Mouse (Mus musculus) urinary bladder, postnatal 36 days (tissue): ENCODE measurements around the gene Car2.

ENCODE experiments used
- DNase-seq, 2 experiments: peaks; one replicate each; pipeline ENCODE4 v3.0.0; 2022; ENCODE audit warnings: low spot score in 2 of 2, mixed read lengths in 1 of 2

Car2 gene

DNA sequence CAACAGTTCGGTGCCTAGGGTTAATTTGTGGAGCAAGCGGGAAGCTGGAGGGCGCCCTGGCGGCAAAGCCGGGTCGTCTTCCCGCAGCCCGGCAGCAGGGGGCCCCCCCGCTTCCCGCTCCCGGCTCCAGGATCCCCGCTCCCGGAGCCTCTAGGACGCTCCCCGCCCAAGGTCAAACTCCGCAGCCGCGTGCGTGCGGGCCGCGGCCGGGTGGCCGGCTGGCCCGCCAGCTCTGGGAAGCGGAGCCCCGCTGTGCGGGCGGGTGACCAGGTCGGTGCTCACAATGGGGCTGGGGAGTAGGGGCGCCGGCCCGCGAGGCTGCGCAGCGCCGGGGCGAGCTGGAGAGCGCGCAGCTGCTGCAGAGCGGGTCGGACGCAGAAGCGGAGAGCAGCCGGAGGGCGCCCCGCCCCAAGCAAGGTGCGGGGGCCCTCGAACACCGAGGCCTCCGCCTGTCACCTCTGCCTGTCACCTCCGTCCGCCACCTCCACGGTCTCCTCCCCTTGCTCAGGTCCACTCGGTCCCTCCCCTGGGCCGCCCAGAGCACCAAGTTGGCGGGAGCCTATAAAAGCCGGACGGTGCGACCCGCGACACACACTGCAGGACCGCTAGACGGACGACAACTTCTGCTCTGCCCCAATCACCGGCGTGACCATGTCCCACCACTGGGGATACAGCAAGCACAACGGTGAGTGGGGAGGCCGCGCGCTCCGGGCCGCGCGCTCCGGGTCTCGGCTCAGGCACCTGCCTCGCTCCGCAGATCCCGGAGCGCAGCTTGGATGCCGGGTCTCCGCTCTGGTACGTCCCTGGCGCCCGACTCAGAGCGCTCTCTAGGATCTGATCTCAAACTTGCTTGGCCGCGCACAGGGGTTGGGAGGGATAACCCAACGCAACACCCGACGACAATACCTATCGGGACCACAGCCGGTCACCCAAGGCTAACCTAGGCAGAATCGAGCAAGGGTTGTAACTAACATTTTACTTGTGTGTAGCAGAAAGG, at the start of gene Car2:
TSS of gene Car2 (plus strand) at position 172 of the 997 bp plus-strand sequence.
- DNase-seq, result peak; percentile 60 to 62

DNA sequence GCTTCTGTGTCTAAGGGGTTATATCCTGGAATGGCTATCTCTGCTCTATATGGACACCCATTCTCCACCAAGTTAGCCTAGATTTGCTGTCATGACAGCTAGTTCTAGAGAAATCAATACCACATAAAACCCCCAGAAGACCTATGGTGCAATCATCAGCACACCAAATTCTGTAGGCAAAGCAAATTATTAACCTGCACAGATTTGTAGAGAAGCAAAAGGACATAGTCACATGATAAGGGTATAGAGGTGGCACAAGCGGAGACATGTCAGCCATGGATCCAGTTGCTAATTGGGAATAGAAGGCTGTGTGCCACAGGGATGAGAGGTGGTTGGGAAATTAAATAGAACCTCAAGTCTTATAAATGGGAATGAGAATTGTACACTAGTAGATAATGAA, 47.1 kb upstream of the Car2 start:
- no peak for DNase-seq

DNA sequence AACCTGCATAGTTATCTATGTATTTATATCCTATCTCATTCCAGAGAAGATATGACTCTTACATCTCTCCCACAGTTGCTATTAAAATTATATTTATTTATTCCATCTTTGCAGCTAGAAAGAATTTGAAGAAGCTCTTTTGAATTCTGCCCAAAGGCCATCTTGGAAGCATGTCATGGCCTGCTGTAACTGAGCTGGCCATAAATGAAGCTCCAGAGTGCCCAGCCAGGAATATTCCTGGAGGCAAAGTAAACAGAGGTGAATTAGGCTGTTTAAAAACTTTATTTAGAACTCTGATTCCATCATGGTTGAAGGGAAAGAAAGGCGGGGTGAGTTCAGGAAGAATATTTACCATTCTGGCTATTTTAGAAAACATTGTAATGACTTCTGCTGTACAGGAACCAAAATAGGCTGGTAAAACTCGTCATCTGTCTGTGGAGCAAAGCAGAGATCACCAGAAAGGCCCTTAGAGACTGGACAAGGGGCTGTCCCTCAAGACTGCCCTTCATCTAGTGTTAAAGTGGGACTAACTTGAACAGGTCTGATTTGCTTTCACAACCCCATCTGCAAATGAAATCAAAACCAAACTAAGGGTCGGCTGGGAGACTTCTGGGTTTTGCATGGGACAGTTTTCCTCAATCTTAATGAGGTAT, 46.5 kb upstream of the Car2 start:
- DNase-seq, result no peak

DNA sequence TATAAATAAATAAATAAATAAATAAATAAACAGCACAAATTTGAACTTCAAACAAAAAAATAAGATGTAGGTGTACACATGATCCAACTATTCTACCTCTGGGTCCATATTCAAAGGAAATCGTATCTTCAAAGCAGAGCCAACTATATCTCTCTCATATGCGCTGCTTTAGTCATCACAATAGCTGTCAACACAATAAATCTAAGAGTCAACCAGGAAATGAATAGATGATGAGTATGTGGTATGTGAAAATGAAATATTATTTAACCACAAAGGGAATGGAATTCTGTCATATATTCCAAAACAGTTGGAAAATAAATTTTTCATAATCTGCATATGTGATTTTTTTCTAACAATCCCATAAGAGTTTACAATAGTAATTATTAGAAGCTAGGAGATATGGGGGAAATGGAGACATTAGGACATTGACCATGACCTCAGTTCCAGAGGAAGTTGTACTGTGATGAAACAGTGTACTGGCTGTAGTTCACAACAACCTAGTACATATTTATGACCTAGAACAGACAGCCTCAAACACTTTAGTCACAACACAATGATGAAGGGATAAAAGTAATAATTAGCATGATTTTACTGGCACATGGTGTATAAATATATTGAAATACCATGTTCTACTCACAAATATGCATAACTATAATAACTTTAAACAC, 37.4 kb upstream of the Car2 start:
- no peak for DNase-seq

DNA sequence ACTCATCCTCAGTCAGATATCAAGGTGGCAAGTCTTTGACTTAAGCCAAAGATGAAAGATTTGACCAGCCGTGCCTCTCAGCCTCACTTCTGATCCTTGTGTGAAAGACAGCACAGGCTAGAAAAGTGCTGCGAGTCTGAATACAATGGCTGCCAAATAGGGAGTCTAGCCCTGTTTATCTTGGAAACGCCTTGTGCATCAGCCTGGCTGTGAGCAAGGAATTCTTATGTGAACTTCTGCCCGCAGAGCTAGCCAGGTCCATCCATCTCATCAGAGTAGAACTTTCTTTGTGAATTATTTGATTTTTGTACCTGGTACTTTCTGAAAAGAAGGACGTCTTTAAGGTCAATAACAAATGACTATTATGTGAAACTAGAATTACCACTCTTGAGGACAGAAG, 32.1 kb upstream of the Car2 start:
- DNase-seq, result no peak

DNA sequence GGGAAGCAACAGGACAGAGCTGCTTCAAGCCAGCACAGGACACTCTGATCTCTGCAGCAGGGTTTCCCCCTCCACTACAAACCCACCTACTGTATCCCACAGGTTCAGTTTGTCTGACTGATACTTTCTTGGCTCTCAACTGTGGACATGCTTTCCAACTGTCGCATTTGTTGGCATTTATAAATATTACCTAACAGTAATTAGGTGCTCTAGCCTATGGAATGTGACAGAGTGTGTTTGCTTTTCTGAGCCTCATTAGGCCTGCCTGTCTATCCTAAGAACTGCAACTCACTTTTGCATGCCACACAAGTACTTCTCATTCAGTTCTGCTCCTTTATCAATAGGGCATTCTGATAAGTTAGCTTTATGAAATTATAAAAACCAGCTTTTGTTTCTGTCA, 31.6 kb upstream of the Car2 start:
- no peak for DNase-seq

DNA sequence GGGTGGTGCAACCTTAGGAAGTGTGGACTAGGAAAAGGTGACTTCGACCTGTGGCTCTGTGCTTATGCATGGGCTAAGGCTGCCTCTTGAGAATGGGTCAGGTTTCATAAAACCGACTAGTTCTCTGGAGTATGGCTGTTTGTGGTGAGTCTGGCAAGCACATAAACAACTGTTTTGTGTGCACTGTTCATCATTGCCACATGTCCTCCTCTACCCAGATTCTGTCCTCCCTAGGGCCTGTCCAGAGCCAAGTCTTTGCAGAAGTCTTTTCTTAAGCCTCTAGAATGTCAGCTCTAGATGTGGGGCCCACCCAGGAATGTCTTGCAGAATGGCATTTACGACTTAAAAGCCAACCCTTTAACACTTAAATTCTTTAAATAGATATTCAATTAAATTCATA, 28.2 kb upstream of the Car2 start:
- DNase-seq, result peak in 1 of 2 experiments; percentile 28

DNA sequence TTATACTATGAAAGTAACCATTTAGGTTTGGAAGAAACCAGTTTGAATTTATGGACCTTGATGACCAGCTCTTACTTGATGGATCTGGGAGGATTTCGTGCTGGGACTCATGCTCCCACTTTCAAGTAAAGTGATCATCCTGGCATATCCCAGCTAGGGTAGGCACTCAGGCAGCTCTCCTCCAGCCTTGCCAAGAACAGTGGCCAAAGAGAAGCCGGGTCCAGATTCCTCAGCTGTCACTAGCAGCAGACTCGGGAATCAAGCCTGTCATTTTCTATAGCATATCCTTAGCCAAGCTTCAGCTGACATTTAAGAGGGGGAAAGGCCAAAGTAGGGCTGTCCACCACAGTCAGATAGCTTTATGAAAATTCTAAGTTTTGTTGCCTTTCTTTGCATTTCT, 25.8 kb upstream of the Car2 start:
- no peak for DNase-seq

DNA sequence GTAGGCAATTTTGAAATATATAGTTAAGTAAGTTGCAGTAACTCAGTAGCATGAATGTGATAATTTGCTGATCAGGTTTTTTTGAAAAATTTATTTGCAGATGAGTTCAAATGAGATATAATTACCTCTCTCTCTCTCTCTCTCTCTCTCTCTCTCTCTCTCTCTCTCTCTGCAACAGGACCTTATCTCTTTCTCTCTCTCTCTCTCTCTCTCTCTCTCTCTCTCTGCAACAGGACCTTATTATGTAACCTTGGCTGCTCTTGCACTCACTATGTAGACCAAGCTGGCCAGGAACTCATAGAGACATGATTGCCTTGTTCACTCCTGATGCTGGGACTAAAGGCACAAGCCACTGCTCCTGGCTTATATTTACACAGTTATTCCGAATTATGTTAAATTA, 24.9 kb upstream of the Car2 start:
- no peak for DNase-seq

DNA sequence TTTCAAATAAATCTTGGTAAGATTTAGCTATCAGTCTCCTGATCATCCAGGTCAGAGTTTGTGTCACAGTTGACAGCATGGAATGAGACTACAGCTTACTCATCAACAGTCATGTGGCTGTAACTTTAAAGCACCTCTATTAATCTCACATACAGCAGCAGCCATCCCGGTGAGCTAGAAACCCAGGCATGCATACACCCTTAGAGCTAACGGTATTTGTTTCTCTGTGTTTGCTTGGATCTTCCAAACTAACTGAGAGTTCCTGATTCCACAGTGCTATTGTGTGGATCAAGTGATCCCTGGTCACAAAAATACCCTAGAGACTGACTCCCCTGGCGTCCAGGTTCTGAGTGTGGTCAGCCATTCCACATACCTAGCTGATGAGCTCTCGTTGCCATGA, 24.3 kb upstream of the Car2 start:
- DNase-seq, result no peak

DNA sequence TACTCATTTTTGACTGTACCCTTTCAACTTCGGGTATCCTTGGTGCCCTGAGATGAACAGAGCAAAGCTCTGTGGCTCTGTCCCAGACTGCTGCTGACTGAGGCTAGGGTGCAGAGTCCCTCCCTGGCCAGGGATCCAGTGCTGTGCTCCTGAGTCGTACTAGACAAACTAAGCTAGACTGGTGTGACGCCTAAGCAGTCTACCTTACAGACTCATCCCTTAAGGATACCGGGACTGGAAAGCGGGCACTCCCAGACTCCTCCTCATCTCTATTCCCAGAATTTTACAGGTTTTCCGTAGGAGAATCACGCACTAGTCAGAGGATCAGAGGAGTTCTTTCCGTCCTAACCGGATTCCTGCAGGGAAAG, 23.4 kb upstream of the Car2 start:
- DNase-seq, result no peak

DNA sequence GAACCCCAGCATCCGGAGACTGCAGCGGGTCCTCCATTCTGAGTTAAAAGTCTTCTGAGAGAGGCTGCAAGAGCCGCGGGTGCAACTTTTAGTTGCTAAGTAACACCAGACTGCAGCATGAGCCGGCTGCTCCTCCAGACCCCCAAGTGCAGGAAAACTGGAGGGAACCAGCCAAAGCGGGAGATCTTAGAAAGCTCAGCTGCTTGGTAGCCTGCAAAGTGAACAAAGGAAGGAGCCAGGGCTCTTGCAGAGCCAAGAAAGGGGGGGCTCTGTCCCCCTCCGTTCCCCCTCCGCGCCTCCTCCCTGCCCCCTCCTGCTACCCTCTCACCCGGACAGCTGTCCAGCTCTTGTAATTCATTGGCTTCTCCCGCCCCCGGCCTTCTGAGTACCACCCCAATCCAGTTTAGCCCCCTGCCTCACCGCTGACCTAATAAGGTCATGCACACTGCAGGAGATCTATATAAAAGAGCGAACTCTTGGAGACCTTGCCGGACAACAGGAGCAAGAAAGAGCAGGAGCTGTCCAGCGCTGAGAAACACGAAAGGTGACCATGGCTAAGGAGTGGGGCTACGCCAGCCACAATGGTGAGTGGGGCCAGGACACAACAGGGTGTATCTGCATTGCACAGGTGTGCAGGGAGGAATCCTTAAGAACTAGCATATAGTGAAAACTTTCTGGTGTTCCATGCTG, 22.9 kb upstream of the Car2 start, which contains the start of gene Car3:
TSS of gene Car3 (plus strand) at position 491 of the 690 bp plus-strand sequence.
- peak in 1 of 2 experiments; percentile 34 for DNase-seq

DNA sequence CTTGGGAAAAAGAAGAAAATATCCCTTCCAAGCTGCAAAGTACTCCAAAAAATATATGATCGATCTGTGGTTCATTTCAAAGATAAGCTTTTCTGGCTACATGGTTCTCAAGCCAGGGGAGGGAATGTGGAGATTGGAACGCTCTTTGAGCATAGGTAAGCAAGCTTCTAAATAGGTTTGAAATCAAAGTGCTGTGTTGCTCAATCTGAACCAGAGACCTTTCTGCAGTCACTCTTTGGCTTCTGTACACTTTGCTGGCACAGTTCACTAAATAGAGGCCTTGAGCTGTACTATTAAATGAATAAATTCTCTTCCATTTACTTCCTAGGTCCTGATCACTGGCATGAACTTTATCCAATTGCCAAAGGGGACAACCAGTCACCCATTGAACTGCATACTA, 22.2 kb upstream of the Car2 start:
- DNase-seq, result no peak

DNA sequence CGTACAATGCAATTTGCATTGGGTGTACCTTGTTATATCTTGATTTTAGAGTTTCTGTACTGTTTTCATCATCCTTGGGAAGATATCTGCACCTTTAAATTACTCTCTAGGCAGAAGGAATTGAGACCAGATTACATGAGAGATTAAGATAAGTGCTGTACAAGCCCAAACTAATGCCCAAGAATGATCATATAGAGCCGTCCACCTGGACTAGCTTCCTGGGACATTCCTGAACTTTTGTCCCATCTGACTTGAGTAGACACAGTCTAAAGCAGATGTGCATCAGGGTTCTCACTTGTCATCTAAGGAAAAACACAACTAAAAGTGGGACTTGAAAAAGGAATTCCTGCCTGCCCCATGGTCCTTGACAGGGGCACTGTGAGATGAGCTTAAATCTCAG, 20.1 kb upstream of the Car2 start:
- DNase-seq, result no peak

DNA sequence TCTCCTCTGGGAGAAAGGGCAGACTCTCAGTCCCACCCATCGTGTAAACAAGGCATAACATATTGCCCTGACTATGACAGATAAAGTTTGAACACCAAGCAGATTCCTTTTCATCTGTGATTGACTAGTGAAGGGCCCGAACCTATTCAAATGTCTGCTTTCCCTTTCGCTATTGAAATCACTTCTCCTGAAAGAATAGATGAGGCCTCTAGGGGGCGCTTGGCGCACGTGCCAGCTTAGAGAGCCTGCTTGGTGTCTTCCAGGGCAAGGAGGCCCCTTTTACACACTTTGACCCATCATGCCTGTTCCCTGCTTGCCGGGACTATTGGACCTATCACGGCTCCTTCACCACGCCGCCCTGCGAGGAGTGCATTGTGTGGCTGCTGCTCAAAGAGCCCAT, 16.3 kb upstream of the Car2 start:
- peak; percentile 46 to 67 for DNase-seq

DNA sequence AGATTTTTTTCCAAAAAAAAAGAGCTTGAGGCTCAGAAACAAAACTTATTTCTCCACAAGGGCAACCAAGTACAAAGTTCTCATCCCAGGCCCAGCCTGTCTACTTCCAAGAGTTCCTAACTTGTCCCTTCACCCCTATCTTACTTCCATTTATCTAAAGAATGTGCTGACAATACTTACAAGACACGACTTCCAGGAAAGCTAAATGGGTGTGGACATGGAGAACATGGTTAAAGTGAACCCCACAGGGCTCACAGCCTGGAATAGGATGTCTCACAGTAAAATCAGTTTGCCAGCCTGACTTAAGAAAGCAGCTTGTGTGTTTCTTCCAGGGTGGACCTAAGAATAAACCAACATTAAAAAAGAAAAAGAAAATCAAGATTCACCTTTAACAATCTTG, 15.5 kb upstream of the Car2 start:
- no peak for DNase-seq

DNA sequence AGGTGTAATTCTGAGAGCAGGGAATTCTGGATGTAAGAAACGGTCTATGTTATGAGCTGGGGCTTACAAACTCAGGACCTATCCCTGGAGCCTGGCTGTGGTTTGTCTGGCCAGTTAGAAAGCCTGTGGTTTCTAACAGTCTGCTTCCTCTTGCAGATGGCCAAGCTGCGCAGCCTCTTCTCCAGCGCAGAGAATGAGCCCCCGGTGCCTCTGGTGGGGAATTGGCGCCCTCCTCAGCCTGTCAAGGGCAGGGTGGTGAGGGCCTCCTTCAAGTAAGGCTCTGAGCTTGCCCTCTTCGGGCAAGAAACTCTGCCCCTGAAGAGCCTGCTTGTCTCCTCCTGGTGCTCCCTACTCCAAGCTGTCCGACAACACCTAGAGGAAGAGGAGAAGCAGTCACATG, 14.7 kb upstream of the Car2 start:
- peak in 1 of 2 experiments; percentile 34 for DNase-seq

DNA sequence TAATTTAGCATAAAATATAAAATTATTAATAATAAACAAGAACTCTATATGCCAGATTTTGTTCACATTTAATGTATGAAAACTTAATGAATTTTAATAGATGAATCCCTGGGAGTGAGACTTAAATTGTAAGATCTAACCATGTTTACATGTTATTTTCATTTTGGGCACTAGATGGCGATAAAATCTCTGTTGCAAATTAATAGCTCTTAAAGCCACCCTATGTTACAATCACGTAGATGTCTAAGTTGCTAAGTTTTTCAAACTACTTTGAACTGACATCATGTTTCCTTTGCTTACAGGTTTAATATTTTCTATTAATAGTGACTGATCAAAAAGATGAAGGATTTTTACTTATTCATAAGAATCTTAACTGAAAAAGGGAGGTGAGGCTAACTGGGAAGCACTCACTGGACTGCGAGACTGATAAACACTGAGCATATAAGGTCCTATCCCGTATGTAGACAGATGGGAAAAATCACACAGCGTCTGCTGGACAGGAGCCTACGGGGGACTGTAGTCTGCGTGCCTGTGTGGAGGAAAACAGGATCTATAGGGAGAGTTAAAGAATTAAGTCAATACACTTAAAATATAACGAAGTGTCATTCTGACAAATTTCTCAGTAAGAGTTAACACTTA, 11.6 kb upstream of the Car2 start:
- no peak for DNase-seq

DNA sequence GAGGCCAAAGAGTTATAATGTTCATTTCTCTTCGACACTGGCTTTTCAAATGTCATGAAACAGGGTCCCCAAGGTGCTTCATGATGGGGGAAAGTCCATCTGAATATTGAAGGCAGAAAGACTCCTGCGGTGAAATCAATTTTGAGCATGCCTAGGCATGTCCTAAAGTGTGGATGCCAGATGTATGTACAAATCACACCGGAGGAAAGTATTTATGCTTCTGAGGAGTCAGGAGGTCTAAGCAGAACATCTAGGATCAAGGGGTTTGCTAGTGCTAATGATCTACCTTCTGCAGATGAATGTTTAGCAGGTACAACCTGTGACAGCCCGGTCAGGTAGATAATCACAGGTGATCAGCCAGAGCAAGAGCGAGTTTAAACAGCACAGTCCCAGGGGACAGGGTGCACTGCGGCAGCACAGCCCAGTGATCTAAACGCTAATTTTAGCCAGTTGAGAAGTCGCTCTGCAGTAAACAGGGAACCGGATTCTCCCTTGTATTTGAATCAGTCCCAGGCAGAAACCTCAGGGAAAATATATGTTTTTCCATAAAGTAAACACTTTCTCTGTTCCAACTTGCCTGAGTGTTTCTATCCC, 9.7 kb upstream of the Car2 start:
- DNase-seq, result no peak

DNA sequence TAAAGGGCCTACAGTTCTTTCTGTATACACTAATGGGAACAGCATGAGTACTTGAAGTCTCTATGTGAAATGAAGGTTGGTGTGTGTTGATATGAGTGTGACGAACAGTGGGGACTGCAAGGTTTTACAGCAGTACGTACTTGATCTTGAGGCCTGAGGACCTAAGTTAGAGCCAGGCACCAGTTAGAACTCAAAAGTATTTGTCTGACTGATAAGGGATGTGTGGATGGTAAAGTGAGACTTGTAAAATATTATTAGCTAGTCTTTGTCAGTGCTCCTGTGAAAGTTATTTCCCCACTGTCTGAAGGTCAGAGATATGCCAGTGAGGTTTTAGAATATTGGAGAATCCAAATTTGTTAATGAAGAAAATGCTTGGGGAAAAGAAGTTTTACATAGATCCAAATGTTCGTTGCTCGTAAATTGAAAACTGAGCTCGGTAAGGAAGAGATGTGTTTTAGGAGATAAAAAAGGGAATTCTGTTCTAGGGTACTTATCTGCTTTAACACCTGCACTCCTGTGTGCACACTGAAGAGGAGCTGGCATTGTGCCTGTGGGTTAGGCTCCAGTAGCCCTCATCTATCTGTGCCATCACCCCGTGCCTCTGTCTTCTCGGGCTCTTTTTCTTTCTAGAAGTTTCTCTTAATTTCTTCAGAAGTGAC, 8.7 kb upstream of the Car2 start:
- no peak for DNase-seq
